Mouse (Mus musculus) adrenal gland, adult 8-10 months (tissue): ENCODE measurements around the gene Ctsl. TPM values are rescaled to one million over a fixed set of nuclear protein-coding genes. Genes with fewer than 3 reads are reported as not detected.

Experiments used
- DNase-seq: peaks from one replicate; pipeline ENCODE4 v3.0.0; 2022
- total RNA-seq, 4 experiments: library from RNA; stranded (reverse); gene quantifications; 2 replicates each; pipeline ENCODE4 v1.2.4; 2022

Ctsl gene
- total RNA-seq, 4 experiments from 2014 or later: 197 to 449 (median 314) TPM

DNA sequence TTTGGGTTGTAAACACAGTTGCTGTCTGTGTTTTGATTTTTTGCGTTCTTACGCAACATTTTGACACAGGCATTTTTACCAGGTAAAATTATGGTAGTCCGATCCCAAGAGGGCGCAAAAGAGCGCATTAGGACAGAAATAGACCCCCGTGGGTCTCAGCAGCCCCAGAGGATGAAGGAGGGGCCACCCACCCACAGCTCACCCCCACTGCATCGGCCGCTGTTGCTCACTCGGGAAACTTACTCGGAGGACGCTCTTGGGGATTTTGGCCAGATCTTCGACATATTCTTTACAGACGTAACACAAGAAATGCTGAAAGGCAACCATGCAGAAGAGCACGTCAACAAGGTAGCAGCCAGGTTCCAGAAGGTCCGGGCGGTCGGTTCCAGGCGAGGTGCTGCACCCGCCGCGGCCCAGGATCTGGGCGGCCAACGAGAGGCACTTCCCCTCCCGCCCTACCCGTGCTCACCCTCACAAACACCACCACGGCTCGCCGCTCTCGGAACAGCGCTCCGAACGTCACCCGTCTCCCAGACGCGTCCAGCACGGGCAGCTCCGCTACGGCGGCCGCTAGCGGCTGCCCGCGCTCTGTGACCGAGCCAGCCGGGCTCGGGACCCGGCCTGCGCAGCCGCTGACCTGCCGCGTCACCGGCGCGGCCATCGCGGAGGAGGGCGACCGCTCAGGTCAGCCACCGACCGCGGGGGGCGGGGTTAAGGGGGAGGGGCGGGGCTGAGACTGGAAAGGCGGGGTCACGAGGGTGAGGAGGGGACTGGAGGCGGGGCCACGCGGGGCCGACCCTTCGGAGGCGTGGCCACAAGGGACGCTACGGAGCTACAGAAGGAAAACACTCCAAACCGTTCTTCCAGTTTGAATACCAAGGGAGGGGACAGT lies 58.4 kb downstream of the Ctsl start, which contains the start of gene Aaed1:
Gene Aaed1 (minus strand): TSS at position 687 of the 892 bp plus-strand sequence.
- DNase-seq: peak; percentile 87

DNA sequence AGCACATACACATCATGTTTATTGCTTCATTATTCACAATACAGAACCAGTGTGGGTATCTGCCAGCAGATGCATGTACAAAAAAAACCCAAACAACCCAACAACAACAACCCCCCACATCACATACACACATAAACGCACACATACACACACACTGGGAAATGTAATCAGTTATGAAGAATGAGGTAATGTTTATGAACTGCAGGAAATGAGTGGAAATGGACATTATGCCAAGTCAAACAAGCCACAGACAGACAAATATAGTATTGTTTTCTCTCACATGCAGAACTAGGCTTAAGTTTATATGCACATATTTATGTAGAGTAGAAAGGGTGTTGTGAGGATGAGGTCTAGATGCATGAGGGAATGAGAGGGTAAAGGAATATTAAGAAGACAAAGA lies 59.4 kb downstream of the Ctsl start:
- no peak for DNase-seq

DNA sequence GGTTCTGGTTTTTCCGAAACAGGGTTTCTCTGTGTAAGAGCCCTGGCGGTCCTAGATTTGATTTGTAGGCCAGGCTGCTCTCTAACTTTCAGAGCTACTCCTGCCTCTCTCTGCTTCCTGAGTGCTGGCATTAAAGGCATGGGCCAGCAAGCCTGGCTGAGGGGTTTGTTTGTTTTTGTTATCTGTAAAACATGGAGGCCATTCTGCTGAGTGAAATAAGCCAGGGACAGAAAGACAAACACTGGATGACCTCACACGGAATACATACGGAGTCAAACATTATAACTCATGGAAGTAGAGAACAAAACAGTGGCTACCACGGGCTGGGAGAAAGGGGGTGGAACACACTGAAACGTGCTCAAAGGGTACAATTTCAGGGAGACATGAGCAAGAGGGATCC lies 60.1 kb downstream of the Ctsl start:
- no peak for DNase-seq

DNA sequence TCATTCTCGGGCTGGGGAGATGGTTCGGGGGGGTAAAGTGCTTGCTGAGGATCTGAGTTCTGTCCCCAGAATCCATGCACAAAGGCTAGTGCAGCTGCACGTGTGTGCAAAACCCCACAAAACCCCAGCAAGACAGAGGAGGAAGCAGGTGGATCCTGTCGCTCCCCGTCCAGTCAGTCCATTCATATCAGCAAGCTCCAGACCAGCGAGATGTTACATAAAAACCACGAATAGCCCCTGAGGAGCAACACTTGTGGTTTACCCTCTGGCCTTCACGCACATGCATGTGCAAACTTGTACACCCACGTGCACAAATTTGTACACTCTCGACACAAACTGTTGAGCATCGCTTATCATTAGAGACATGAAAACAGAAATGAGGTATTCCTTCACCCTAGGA lies 60.8 kb downstream of the Ctsl start:
- no peak for DNase-seq

Other genes with a start within 250 kb of the Ctsl start
- gene Slc35d2, start 241.5 kb downstream of the Ctsl start, total RNA-seq: 10 to 100 TPM in 3 of 4 experiments, 1 to 10 TPM in 1; 6.9 to 10.6 (median 10.3) TPM
- 10 to 100 TPM; 18.7 to 25.5 (median 23.4) TPM for gene Zfp367, start 217.7 kb downstream of the Ctsl start, total RNA-seq
- 10 to 100 TPM; 33.4 to 57.7 (median 43.0) TPM for gene Habp4, start 209.1 kb downstream of the Ctsl start, total RNA-seq
- 10 to 100 TPM; 11.0 to 21.2 (median 15.8) TPM for gene Cdc14b, start 95.6 kb downstream of the Ctsl start, total RNA-seq
- gene Aaed1, start 58.2 kb downstream of the Ctsl start, total RNA-seq: 10 to 100 TPM; 44.6 to 57.2 (median 50.2) TPM
- 1 to 10 TPM; 3.3 to 5.1 (median 4.7) TPM for gene Cdk20, start 61.4 kb upstream of the Ctsl start, total RNA-seq
- gene Fam240b, start 126.9 kb upstream of the Ctsl start, total RNA-seq: not detected